Mouse (Mus musculus): ENCODE measurements around the gene Clasp1.
"Not testable (repeated sequence)": the region's sequence is repeated elsewhere in the genome, so short reads cannot be mapped to it uniquely, and the experiment has no call there.

Gene Clasp1

GRCm38 (mm10) chr1:118581179-118581578 lies 192.3 kb downstream of the Clasp1 start:
- no peak for DNase-seq (ENCODE audit: low read depth)

- DNase-seq (ENCODE audit: low read depth) = no peak
Observed at GRCm38 (mm10) chr1:118589721-118590120, 200.9 kb downstream of the Clasp1 start.

GRCm38 (mm10) chr1:118592933-118593332 lies 204.1 kb downstream of the Clasp1 start:
- DNase-seq (ENCODE audit: low read depth) = no peak

- DNase-seq (ENCODE audit: low read depth) = no peak
Observed at GRCm38 (mm10) chr1:118595395-118595794, 206.5 kb downstream of the Clasp1 start.

- DNase-seq (ENCODE audit: low read depth) = no peak
Observed at GRCm38 (mm10) chr1:118597475-118598213, 208.8 kb downstream of the Clasp1 start.

GRCm38 (mm10) chr1:118598339-118598738 lies 209.5 kb downstream of the Clasp1 start:
- peak; percentile 24 for DNase-seq (ENCODE audit: low read depth)

- no peak for DNase-seq (ENCODE audit: low read depth)
Observed at GRCm38 (mm10) chr1:118613631-118614183, 224.8 kb downstream of the Clasp1 start.

- not testable (repeated sequence) for DNase-seq (ENCODE audit: low read depth)
Observed at GRCm38 (mm10) chr1:118621055-118621454, 232.2 kb downstream of the Clasp1 start.

- DNase-seq (ENCODE audit: low read depth) = no peak
Observed at GRCm38 (mm10) chr1:118622857-118623256, 234.0 kb downstream of the Clasp1 start.

GRCm38 (mm10) chr1:118625461-118625860 lies 236.6 kb downstream of the Clasp1 start:
- no peak for DNase-seq (ENCODE audit: low read depth)

- no peak for DNase-seq (ENCODE audit: low read depth)
Observed at GRCm38 (mm10) chr1:118625921-118626320, 237.1 kb downstream of the Clasp1 start.

- DNase-seq (ENCODE audit: low read depth) = no peak
Observed at GRCm38 (mm10) chr1:118626452-118626851, 237.6 kb downstream of the Clasp1 start.

- DNase-seq (ENCODE audit: low read depth) = no peak
Observed at GRCm38 (mm10) chr1:118627781-118628464, 239.1 kb downstream of the Clasp1 start, which contains the start of gene Tfcp2l1. Gene Tfcp2l1, plus strand, starts transcription at chr1:118627945.

- DNase-seq (ENCODE audit: low read depth) = no peak
Observed at GRCm38 (mm10) chr1:118633415-118633980, 244.6 kb downstream of the Clasp1 start.

GRCm38 (mm10) chr1:118642296-118642999 lies 253.6 kb downstream of the Clasp1 start:
- no peak for DNase-seq (ENCODE audit: low read depth)

GRCm38 (mm10) chr1:118643138-118643979 lies 254.5 kb downstream of the Clasp1 start:
- DNase-seq (ENCODE audit: low read depth) = no peak

- DNase-seq (ENCODE audit: low read depth) = no peak
Observed at GRCm38 (mm10) chr1:118645701-118646100, 256.8 kb downstream of the Clasp1 start.

GRCm38 (mm10) chr1:118648015-118648414 lies 259.2 kb downstream of the Clasp1 start:
- no peak for DNase-seq (ENCODE audit: low read depth)

- peak; percentile 53 for DNase-seq (ENCODE audit: low read depth)
Observed at GRCm38 (mm10) chr1:118649933-118650770, 261.3 kb downstream of the Clasp1 start.

- DNase-seq (ENCODE audit: low read depth) = no peak
Observed at GRCm38 (mm10) chr1:118650771-118651080, 261.9 kb downstream of the Clasp1 start.
